Mouse (Mus musculus) common myeloid progenitor, adult 5-6 weeks (primary cell): ENCODE results near the gene Etfa. TPM values are rescaled to one million over a fixed set of nuclear protein-coding genes. Genes with fewer than 3 reads are reported as not detected.

ENCODE experiments used
- ATAC-seq: replicated peaks from 2 replicates; pipeline ENCODE4 v1.8.0; 2016; ENCODE audit warnings: low read depth, mild to moderate bottlenecking, moderate TSS enrichment, inconsistent platforms; ENCODE audit not compliant: poor library complexity, severe bottlenecking
- total RNA-seq: library from RNA; stranded (forward); fragments of 200-1000, 187-1606 nt; gene quantifications from 2 replicates; pipeline ENCODE4 v1.2.3, GENCODE M21; 2017

Gene Etfa
- total RNA-seq: 67.1 and 76.9 TPM in 2 replicates

GRCm38 (mm10) chr9:55512027-55512543 is at the start of gene Etfa:
Etfa (minus strand) TSS chr9:55512243.
- peak; percentile 98 for ATAC-seq

GRCm38 (mm10) chr9:55560960-55561359 is 48.9 kb upstream of the Etfa start:
- no peak for ATAC-seq

DNA sequence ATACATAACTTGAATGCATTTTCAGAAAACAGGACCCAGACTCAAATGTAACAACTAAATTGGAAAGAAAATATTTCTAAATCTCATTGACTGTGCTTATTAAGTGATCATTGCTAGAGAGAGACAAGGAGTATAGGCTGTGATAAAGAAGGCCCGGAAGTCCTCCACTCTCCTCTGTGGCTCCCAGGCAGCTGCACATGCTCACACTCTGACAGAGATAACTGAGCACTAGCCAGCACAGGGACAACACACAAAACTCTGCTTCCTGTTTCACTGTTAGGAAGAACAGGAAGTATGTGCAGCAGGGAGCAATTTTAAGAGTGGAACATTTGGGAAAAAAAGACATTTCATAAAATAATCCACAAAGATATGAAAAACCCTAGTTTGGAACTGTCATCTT is 42.9 kb upstream of the Etfa start:
- ATAC-seq: no peak

DNA sequence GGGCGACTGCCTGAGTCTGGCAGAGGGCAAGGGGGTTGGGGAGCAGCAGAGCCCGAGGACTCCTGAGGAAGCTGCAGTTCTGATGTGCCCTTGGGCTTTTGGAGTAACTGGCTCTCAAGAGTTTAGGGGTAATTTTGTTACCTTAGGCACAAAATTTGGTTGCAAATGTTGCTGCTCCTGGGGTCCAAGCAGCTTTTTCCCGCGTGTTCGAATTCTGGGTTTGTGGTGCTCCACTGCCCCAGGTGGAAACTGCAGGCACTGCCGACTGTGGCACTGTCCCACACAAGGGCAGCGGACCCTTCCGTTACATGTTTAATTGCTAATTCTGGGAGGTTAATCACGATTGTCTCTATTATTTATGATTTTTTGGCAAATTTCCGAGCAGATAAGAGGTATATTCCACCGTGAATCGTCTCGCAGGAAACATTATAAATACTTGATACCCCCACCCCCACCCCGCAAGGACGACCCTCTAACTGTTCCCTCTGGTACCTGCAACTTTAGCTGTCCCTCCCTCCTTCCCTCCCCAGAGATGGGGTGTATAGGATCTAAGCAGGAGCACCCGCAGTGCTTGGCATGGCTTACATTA is 37.4 kb upstream of the Etfa start:
- ATAC-seq: no peak

- ATAC-seq: no peak
These were observed 36.8 kb upstream of the Etfa start for GRCm38 (mm10) chr9:55548871-55549270.

GRCm38 (mm10) chr9:55546176-55547010 is 34.4 kb upstream of the Etfa start:
- ATAC-seq: peak; percentile 45

DNA sequence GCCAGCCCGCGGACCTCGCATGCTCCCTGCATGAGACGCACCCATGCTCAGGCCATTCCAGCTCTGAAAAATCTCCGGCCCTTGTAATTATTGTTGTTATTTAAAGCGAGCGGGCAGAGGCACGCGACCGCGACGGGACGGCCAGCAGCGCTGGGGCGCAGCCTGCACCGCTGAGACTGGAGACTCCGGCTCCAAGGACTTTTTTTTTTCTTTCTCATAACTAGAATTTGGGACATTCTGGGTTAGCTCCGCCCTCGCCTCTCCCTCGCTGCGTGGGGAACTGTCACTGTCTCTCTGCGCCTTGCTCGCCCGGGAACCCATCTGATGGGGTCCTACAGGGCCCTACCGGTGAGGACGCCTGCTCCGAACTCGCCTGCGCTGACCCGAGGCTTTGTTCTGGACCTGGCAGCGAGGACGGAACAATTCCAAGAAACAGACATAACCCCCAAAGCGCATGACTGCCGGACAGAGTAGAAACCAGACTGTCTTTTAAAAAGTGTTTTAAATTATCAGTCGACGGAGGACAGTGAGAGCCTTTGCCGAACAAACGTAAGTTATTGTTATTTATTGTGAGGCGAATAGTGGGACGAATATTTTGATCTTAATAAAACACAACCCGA is 33.6 kb upstream of the Etfa start:
- no peak for ATAC-seq

DNA sequence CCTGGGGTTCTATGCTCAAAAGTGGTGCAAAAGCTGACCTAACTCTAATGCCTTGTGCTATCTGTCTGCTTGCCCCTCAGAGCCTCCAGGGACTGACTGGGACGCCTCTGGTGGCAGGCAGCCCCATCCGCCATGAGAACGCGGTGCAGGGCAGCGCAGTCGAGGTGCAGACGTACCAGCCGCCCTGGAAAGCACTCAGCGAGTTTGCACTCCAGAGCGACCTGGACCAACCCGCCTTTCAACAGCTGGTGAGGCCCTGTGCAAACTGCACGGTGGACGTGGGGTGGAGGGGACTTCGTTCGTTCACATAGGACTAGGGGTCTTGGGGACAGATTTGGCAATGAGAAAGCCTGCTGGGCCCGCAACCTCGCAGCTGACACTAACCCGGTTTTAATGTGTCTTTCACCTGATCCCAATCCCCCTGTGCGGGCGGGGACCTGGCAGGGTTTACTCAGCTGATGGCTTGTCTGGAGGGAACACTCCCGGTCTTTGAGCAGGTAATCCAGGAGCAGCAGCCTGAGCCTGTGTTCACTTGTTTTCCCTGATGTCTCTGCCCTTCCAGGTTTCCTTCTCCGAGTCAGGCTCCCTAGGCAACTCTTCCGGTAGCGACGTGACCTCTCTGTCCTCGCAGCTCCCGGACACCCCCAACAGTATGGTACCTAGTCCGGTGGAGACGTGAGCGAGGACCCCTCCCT is 33.0 kb upstream of the Etfa start:
- no peak for ATAC-seq

DNA sequence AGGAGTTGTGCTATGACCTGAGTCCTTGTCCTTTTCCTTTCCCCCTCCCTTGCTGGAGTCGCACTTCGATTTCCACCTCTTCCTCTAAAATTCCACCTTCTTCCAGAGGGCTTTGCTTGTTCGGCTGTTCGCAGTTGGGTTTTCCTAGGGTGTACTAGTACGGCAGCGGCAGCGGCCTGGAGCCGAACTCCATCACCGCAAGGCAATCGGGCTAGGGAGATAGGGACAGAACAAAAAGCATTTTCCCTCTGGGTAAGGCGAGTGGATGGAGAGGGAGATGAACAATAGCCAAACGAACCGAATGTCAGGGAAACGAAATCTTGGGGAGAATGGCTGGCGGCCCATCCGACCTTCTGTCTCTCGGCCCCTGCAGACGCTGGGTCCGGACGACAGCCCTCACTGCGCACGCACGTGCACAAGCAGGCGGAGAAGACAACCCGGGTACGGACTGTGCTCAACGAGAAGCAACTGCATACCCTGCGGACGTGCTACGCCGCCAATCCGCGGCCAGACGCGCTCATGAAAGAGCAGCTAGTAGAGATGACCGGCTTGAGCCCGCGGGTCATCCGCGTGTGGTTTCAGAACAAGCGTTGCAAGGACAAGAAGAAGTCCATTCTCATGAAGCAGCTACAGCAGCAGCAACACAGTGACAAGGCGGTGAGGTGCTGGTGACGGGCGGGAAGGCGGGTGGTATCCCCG is 31.8 kb upstream of the Etfa start:
- ATAC-seq: peak; percentile 11; the same call in 1 of the 2 replicates

DNA sequence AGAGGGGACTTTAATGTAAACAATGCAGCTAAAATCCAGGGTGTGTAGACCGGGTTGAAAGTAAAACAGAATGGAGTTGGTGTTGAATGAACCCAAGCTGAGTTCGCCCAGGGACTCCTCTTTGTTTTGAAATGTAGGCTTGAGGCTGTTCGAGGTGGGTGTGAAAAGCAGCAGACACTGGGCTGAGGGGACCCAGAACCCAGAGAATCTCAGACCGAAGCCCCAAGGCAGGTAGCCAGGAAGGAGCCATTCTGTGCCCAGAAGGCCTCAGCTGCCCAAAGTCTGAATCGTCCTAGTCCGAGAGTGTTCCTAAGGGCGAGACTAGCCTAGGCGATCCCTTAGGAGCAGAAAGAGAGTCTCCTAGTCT is 31.3 kb upstream of the Etfa start:
- ATAC-seq: no peak

DNA sequence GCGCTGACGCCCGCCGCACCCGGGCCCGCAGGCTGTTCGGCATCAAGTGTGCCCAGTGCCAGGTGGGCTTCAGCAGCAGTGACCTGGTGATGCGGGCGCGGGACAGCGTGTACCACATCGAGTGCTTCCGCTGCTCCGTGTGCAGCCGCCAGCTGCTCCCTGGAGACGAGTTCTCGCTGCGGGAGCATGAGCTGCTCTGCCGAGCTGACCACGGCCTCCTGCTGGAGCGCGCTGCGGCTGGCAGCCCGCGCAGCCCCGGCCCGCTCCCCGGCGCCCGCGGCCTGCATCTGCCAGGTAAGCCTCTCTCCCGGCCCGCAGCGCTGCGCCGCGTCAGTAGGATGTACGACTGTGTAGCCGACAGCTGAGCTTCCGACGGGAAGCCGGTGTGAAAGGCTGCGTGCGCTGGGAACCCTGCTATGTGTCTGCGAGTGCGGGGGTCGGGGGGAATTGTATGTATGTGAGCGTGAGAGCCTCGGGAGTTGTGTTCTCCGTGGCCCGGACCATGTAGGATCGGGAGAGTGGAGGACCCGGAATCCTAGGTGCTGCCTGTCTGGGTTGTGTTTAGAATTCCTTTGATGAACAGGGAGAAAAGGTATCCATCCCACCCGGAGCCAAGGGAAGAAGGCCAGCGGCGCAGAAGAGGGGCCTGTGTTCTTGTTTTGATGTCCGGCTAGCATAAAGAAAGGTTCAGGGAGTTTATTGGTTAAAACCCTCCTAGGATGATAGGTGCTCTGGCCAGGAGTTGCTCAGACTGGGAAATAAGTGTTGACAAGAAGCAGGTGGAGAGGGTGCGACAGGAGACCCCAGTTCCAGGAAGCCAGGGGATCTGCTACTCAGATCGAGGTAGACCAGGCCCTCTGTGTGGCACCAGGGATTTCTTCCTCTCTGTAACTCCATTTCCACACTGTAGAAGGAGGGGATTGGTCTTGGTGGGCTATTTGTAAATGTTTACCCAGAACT is 30.6 kb upstream of the Etfa start:
- ATAC-seq: no peak

- no peak for ATAC-seq
These were observed 29.8 kb upstream of the Etfa start for GRCm38 (mm10) chr9:55541681-55542365.

DNA sequence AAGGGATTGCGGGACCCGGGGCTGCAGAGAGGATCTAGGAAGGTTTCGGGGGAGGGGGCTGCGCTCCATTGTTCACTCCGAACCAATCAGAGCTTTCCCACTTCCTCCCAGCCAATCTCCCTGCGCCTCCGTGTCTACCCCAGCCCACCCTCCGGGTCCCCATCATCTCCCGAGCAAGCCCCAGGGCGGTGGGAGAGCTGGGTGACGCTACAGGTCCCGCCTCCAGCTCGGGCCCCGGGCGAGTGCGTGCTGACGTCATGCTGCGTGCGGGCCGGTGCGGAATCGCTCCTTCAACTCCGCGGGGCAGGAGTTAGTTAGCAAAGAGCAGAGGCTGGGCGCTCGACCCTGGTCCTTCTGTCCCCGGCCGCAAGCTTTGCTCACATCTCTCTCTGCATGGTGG is 28.8 kb upstream of the Etfa start:
- peak; percentile 52 for ATAC-seq

- no peak for ATAC-seq
These were observed 28.3 kb upstream of the Etfa start for GRCm38 (mm10) chr9:55540391-55540770.

DNA sequence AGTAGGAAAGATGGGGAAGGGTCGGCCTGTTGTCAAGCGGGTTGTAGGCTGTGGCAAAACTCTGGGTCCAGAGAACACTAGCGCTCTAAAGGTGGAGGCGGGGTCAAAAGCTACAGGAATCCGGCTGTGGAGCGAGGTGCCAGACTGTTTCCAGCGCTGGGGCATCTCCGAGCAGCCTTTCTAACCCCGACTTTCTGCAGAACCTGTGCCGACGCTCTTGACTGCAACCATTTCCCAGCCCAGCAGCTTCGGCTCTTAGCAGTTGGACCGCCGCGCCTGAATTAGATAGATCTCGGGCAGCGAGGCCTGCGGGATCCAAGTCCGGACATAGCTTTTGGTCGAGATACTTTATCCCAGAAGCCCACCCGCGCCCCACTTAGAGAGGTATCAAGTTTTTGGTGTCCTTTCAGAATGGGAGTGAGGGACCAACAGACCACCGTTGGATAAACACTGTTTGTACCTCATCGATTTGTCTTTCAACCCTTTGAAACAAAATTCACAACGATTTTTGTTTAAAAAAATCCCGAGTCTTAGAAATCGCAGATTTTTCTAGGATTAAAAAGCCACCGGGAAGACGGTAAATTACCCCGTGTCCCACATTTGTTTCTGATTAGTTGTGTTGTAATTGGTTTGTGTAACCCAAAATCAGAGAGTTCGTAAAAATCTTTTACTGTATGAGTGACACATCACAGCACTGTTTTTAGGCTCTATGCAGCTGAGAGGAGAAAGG is 27.8 kb upstream of the Etfa start:
- ATAC-seq: no peak

GRCm38 (mm10) chr9:55539006-55539405 is 27.0 kb upstream of the Etfa start:
- no peak for ATAC-seq

- no peak for ATAC-seq
These were observed 26.3 kb upstream of the Etfa start, which contains the start of gene Isl2 for GRCm38 (mm10) chr9:55538377-55538776. Isl2 (plus strand) TSS chr9:55538672.

- ATAC-seq: peak; percentile 61
These were observed 23.9 kb upstream of the Etfa start for GRCm38 (mm10) chr9:55535907-55536306.
